Comparison of ENCODE assay signal across 16 mouse cellular contexts in genomic region chr5:134974294-134974693, GRCm38 (mm10). TPM values are rescaled to one million over a fixed set of nuclear protein-coding genes. Genes with fewer than 3 reads are reported as not detected.
DNase-seq lines count a peak whose midpoint lies in the region; ATAC-seq and TF ChIP-seq lines count a peak whose summit lies in the region.
"Had no signal": no experiment of that assay in that cellular context is flagged by ENCODE, and none has a peak within 500 bp of the region (broad histone marks: within the 10 kb centered on the region; RNA-seq: fewer than 3 reads in every experiment).

No protein-coding gene starts in this region.

- H3K4me2 ChIP-seq in liver, embryonic 11.5 days = peak overlapping the region; percentile 35
- H3K4me2 ChIP-seq: embryonic facial prominence, embryonic 12.5 days had no signal

- no peaks in the 10 kb centered on the region for H3K27me3 ChIP-seq in erythroblast, embryonic 14.5 days (ENCODE audit: control insufficient read depth)
- no peaks in the 10 kb centered on the region for H3K27me3 ChIP-seq in G1E (ENCODE audit: insufficient read depth, low read length)
- no peaks in the 10 kb centered on the region for H3K27me3 ChIP-seq in liver, embryonic 11.5 days (replicated peaks; ENCODE audit: control insufficient read depth, insufficient read depth, low read length)
- H3K27me3 ChIP-seq: embryonic facial prominence, embryonic 12.5 days had no signal

- no peak for ATAC-seq in erythroblast, adult 5-6 weeks (replicated peaks; ENCODE audit: low FRiP score, poor library complexity, severe bottlenecking)
- ATAC-seq in G1E (ENCODE audit: extremely low read depth, insufficient number of reproducible peaks, low FRiP score, poor library complexity, severe bottlenecking) = peak; percentile 67
- peak; percentile 75 for ATAC-seq in liver, embryonic 11.5 days (replicated peaks; ENCODE audit: low FRiP score)
- ATAC-seq: forebrain, embryonic 16.5 days had no signal

- peak overlapping the region; percentile 34; the same call in 1 of the 2 replicates for H3K27ac ChIP-seq in liver, embryonic 11.5 days (ENCODE audit: low read depth, low read length)
- H3K27ac ChIP-seq: embryonic facial prominence, embryonic 12.5 days had no signal

- 13% methylated on average over 7 of the region's 7 CpGs for WGBS in liver, embryonic 11.5 days

- no peak for TF ChIP-seq CTCF in G1E (IDR thresholded peaks at IDR 0.05; ENCODE audit: low read depth, low read length)

- peak; percentile 55 for DNase-seq in G1E (ENCODE audit: low spot score)
- DNase-seq in liver, embryonic 11.5 days (ENCODE audit: low spot score) = no peak
- DNase-seq in lung, postnatal 36 days = peak; percentile 66
- DNase-seq in urinary bladder, postnatal 4 days (ENCODE audit: low spot score in 2 of 2) = no peak
- DNase-seq in cerebellum, postnatal 10 days = no peak
- DNase-seq in urinary bladder, postnatal 25 days (ENCODE audit: low spot score) = no peak
- DNase-seq: cerebellum, adult 11 months; kidney, adult 2 months; thymus, adult 18-20 months had no signal

- peaks cover 56% of the 10 kb centered on the region for H3K4me1 ChIP-seq in erythroblast, embryonic 14.5 days (ENCODE audit: control insufficient read depth)
- H3K4me1 ChIP-seq in G1E (ENCODE audit: insufficient read depth, low read depth, low read length) = peaks cover 83% of the 10 kb centered on the region
- peaks cover 18% of the 10 kb centered on the region for H3K4me1 ChIP-seq in liver, embryonic 11.5 days (replicated peaks; ENCODE audit: control insufficient read depth, insufficient read depth, low read length)
- H3K4me1 ChIP-seq: embryonic facial prominence, embryonic 12.5 days had no signal

- H3K9me3 ChIP-seq in erythroblast, embryonic 14.5 days (ENCODE audit: control insufficient read depth, low read length) = no peaks in the 10 kb centered on the region
- H3K9me3 ChIP-seq in G1E (replicated peaks) = no peaks in the 10 kb centered on the region
- H3K9me3 ChIP-seq in liver, embryonic 11.5 days (ENCODE audit: control insufficient read depth, low read length) = no peaks in the 10 kb centered on the region
- H3K9me3 ChIP-seq: embryonic facial prominence, embryonic 12.5 days had no signal

- no peak overlapping the region for H3K9ac ChIP-seq in liver, embryonic 11.5 days (ENCODE audit: low read depth, low read length)
- H3K9ac ChIP-seq: embryonic facial prominence, embryonic 12.5 days had no signal

- peak overlapping the region; percentile 28 for H3K4me3 ChIP-seq in erythroblast, embryonic 14.5 days (replicated peaks)
- peak overlapping the region; percentile 45; the same call in 1 of the 2 replicates for H3K4me3 ChIP-seq in G1E (ENCODE audit: low read depth, low read length)
- H3K4me3 ChIP-seq in liver, embryonic 11.5 days (ENCODE audit: low read depth, low read length) = no peak overlapping the region
- H3K4me3 ChIP-seq: embryonic facial prominence, embryonic 12.5 days had no signal

- H3K36me3 ChIP-seq in erythroblast, embryonic 14.5 days (ENCODE audit: control insufficient read depth) = no peaks in the 10 kb centered on the region
- H3K36me3 ChIP-seq in G1E (replicated peaks) = no peaks in the 10 kb centered on the region
- H3K36me3 ChIP-seq in liver, embryonic 11.5 days (ENCODE audit: control insufficient read depth, insufficient read depth, low read length) = no peaks in the 10 kb centered on the region
- H3K36me3 ChIP-seq: embryonic facial prominence, embryonic 12.5 days had no signal

RNA-seq across cellular contexts. Expression of gene Cldn3, which starts 11.7 kb away (rescaled TPM):
- 0.04 TPM in 1 of 2 replicates, not detected in the other for polyA plus RNA-seq in erythroblast, embryonic 14.5 days (2012)
- not detected in 2 replicates for total RNA-seq in erythroblast, adult 5-6 weeks (2015; ENCODE audit: low replicate concordance)
- total RNA-seq in erythroblast, adult 5-6 weeks (2017; ENCODE audit: low replicate concordance) = not detected in 2 replicates
- total RNA-seq in G1E (2014; fragmentation: Nextera tagmentation) (not detected in 2 replicates), G1E (2017) (not detected in 2 replicates)
- polyA plus RNA-seq in G1E (2012) = 0.87 and 0.98 TPM in 2 replicates
- polyA plus RNA-seq in liver, embryonic 11.5 days (2014; fragmentation: Nextera tagmentation; extraction: Ambion mirVana) = 2.0 and 2.2 TPM in 2 replicates

RNA-seq across cellular contexts. Expression of gene Cldn4, which starts 27.6 kb away (rescaled TPM):
- not detected in 2 replicates for polyA plus RNA-seq in erythroblast, embryonic 14.5 days (2012)
- not detected in 2 replicates for total RNA-seq in erythroblast, adult 5-6 weeks (2015; ENCODE audit: low replicate concordance)
- not detected in 2 replicates for total RNA-seq in erythroblast, adult 5-6 weeks (2017; ENCODE audit: low replicate concordance)
- total RNA-seq in G1E (2014; fragmentation: Nextera tagmentation) = not detected in 2 replicates
- total RNA-seq in G1E (2017) = 0.06 and 0.22 TPM in 2 replicates
- polyA plus RNA-seq in G1E (2012) = not detected in 2 replicates
- 3.1 and 3.7 TPM in 2 replicates for polyA plus RNA-seq in liver, embryonic 11.5 days (2014; fragmentation: Nextera tagmentation; extraction: Ambion mirVana)
- total RNA-seq: adrenal gland, adult 18-20 months; layer of hippocampus, postnatal 25 days had no signal
- polyA plus RNA-seq: forebrain, embryonic 16.5 days; heart, postnatal 0 days had no signal

RNA-seq across cellular contexts. Expression of gene Abhd11, which starts 34.7 kb away (rescaled TPM):
- 1.8 and 2.2 TPM in 2 replicates for polyA plus RNA-seq in erythroblast, embryonic 14.5 days (2012)
- total RNA-seq in erythroblast, adult 5-6 weeks (2015; ENCODE audit: low replicate concordance) = 4.6 and 19.0 TPM in 2 replicates
- total RNA-seq in erythroblast, adult 5-6 weeks (2017; ENCODE audit: low replicate concordance) = 11.6 and 17.5 TPM in 2 replicates
- 21.7 and 36.1 TPM in 2 replicates for total RNA-seq in G1E (2014; fragmentation: Nextera tagmentation)
- 37.2 and 45.1 TPM in 2 replicates for total RNA-seq in G1E (2017)
- 61.2 and 65.9 TPM in 2 replicates for polyA plus RNA-seq in G1E (2012)
- polyA plus RNA-seq in liver, embryonic 11.5 days (2014; fragmentation: Nextera tagmentation; extraction: Ambion mirVana) = 64.9 and 71.1 TPM in 2 replicates

RNA-seq across cellular contexts. Expression of gene Mettl27, which starts 42.1 kb away (rescaled TPM):
- 5.8 and 6.4 TPM in 2 replicates for polyA plus RNA-seq in erythroblast, embryonic 14.5 days (2012)
- 70.4 and 120 TPM in 2 replicates for total RNA-seq in erythroblast, adult 5-6 weeks (2015; ENCODE audit: low replicate concordance)
- 62.4 and 85.2 TPM in 2 replicates for total RNA-seq in erythroblast, adult 5-6 weeks (2017; ENCODE audit: low replicate concordance)
- total RNA-seq in G1E (2014; fragmentation: Nextera tagmentation) (10.3 and 11.7 TPM in 2 replicates), G1E (2017) (4.8 and 6.6 TPM in 2 replicates)
- 4.6 and 5.6 TPM in 2 replicates for polyA plus RNA-seq in G1E (2012)
- 9.1 and 11.4 TPM in 2 replicates for polyA plus RNA-seq in liver, embryonic 11.5 days (2014; fragmentation: Nextera tagmentation; extraction: Ambion mirVana)

RNA-seq across cellular contexts. Expression of gene Stx1a, which starts 49.0 kb away (rescaled TPM):
- 0.05 and 0.07 TPM in 2 replicates for polyA plus RNA-seq in erythroblast, embryonic 14.5 days (2012)
- total RNA-seq in erythroblast, adult 5-6 weeks (2015; ENCODE audit: low replicate concordance) = not detected in 2 replicates
- total RNA-seq in erythroblast, adult 5-6 weeks (2017; ENCODE audit: low replicate concordance) = not detected in 2 replicates
- 3.1 and 4.1 TPM in 2 replicates for total RNA-seq in G1E (2014; fragmentation: Nextera tagmentation)
- 2.9 and 3.3 TPM in 2 replicates for total RNA-seq in G1E (2017)
- 5.6 and 5.9 TPM in 2 replicates for polyA plus RNA-seq in G1E (2012)
- 6.2 and 6.4 TPM in 2 replicates for polyA plus RNA-seq in liver, embryonic 11.5 days (2014; fragmentation: Nextera tagmentation; extraction: Ambion mirVana)

Comparison
In these comparisons a context has a peak if more than half of its experiments do, and no peak if none do; other contexts are left out.
1. DNase-seq: peak in G1E (single experiment) and lung, postnatal 36 days (single experiment); none in liver, embryonic 11.5 days (single experiment), urinary bladder, postnatal 4 days (0 of 2), cerebellum, postnatal 10 days (0 of 2) and urinary bladder, postnatal 25 days (single experiment).
2. RNA of gene Abhd11, which starts 34.7 kb away (polyA plus RNA-seq): 64.9 to 71.1 TPM in liver, embryonic 11.5 days and 61.2 to 65.9 TPM in G1E; 1.8 to 2.2 TPM in erythroblast, embryonic 14.5 days; every median in the first group is over 10 times any median in the second.